Mouse (Mus musculus): ENCODE results near the gene Tmem231. TPM values are rescaled to one million over a fixed set of nuclear protein-coding genes. Genes with fewer than 3 reads are reported as not detected.

The Tmem231 gene
- polyA plus RNA-seq, 1 experiment from 2014 or later: 11.8 TPM

DNA sequence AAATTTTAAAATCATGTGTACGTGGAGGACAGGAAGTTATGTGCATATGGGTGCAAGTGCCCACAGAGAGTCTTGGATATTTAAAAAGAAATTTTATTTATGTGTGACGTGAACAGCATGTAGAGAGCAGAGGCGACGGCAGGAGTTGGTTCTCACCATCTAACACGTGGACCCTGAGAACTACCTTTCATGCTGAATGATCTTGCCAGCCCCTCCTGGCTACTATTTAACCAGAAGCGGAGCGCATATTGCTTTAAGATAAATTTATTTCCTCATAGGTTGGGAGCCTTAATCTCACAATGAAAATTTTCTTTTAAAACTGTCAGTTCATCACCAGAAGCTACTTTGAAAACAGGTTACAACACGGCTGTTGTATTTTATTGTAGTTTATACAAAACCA is 69.0 kb downstream of the Tmem231 start:
- Histone ChIP-seq H3K27me3 (replicated peaks; ENCODE audit: control insufficient read depth, insufficient read depth, low read length) (no peaks in the 10 kb centered on the region), H3K9ac (ENCODE audit: low read length) (no peak overlapping the region), H3K9me3 (replicated peaks; ENCODE audit: control insufficient read depth, low read length) (no peaks in the 10 kb centered on the region), H3K36me3 (ENCODE audit: control insufficient read depth, insufficient read depth, low read length) (peaks cover 9% of the 10 kb centered on the region; the same call in 1 of the 2 replicates), H3K4me3 (ENCODE audit: low read depth, low read length) (no peak overlapping the region), H3K4me2 (ENCODE audit: low read length) (no peak overlapping the region), H3K4me1 (ENCODE audit: control insufficient read depth, insufficient read depth, low read length) (no peaks in the 10 kb centered on the region), H3K27ac (ENCODE audit: low read depth, low read length) (no peak overlapping the region)
- DNase-seq (ENCODE audit: low spot score) (no peak), ATAC-seq (no peak)
- 95% methylated on average over 8 of the region's 8 CpGs for WGBS

DNA sequence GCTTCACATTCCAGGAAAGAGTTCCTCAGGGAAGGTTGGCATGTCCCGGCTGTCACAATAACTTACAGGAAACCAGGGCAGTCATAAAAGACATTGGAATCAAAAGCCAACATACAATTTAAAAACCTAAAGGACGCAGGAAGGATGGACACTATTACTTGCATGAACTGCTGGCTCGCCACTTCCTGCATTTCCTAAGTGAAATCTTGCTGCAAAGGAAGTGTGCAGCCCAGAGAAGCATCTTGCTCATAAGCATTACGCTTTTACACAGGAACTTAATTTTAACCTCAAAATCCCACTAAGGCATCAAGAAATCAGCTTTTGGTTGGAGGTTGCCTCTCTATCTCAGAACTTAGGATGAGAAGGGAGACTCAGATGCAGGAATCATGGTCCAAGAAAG is 70.4 kb downstream of the Tmem231 start:
- Histone ChIP-seq H3K4me2 (ENCODE audit: low read length) (no peak overlapping the region), H3K4me3 (ENCODE audit: low read depth, low read length) (no peak overlapping the region), H3K36me3 (ENCODE audit: control insufficient read depth, insufficient read depth, low read length) (peaks cover 9% of the 10 kb centered on the region; the same call in 1 of the 2 replicates), H3K4me1 (ENCODE audit: control insufficient read depth, insufficient read depth, low read length) (no peaks in the 10 kb centered on the region), H3K27me3 (replicated peaks; ENCODE audit: control insufficient read depth, insufficient read depth, low read length) (no peaks in the 10 kb centered on the region), H3K9me3 (replicated peaks; ENCODE audit: control insufficient read depth, low read length) (no peaks in the 10 kb centered on the region), H3K9ac (ENCODE audit: low read length) (no peak overlapping the region), H3K27ac (ENCODE audit: low read depth, low read length) (no peak overlapping the region)
- DNase-seq (ENCODE audit: low spot score) (no peak), ATAC-seq (no peak)
- 93% methylated on average over 4 of the region's 4 CpGs for WGBS

Other genes starting within 250 kb of the Tmem231 start
- not detected in 2 replicates for gene Ctrb1, start 242.9 kb downstream of the Tmem231 start, polyA plus RNA-seq (2014; fragmentation: Nextera tagmentation; extraction: Ambion mirVana)
- 41.2 and 44.2 TPM in 2 replicates for gene Bcar1, start 190.1 kb downstream of the Tmem231 start, polyA plus RNA-seq (2014; fragmentation: Nextera tagmentation; extraction: Ambion mirVana)
- gene Cfdp1, start 79.6 kb downstream of the Tmem231 start, polyA plus RNA-seq (2014; fragmentation: Nextera tagmentation; extraction: Ambion mirVana): 173 and 178 TPM in 2 replicates
- 2.0 and 2.7 TPM in 2 replicates for gene Tmem170, start 57.1 kb downstream of the Tmem231 start, polyA plus RNA-seq (2014; fragmentation: Nextera tagmentation; extraction: Ambion mirVana)
- 2.6 TPM in 2 replicates for gene Chst5, start 23.4 kb downstream of the Tmem231 start, polyA plus RNA-seq (2014; fragmentation: Nextera tagmentation; extraction: Ambion mirVana)
- gene Gabarapl2, start 6.8 kb upstream of the Tmem231 start, polyA plus RNA-seq (2014; fragmentation: Nextera tagmentation; extraction: Ambion mirVana): 518 and 525 TPM in 2 replicates
- 5.6 and 5.8 TPM in 2 replicates for gene Adat1, start 58.4 kb upstream of the Tmem231 start, polyA plus RNA-seq (2014; fragmentation: Nextera tagmentation; extraction: Ambion mirVana)
- 189 and 194 TPM in 2 replicates for gene Kars, start 77.4 kb upstream of the Tmem231 start, polyA plus RNA-seq (2014; fragmentation: Nextera tagmentation; extraction: Ambion mirVana)
- 22.6 and 33.3 TPM in 2 replicates for gene Terf2ip, start 77.5 kb upstream of the Tmem231 start, polyA plus RNA-seq (2014; fragmentation: Nextera tagmentation; extraction: Ambion mirVana)
- gene Gm6793, start 81.2 kb upstream of the Tmem231 start, polyA plus RNA-seq (2014; fragmentation: Nextera tagmentation; extraction: Ambion mirVana): 0.23 and 0.64 TPM in 2 replicates